Mouse (Mus musculus) G1E (cell line): ENCODE results near the gene Mettl17. TPM values are rescaled to one million over a fixed set of nuclear protein-coding genes. Genes with fewer than 3 reads are reported as not detected.

Experiments used
- ATAC-seq: 2 replicates; pipeline ENCODE4 v1.8.0; 2016; ENCODE audit warnings: mild to moderate bottlenecking; ENCODE audit not compliant: insufficient number of reproducible peaks, poor library complexity, low FRiP score, severe bottlenecking; ENCODE audit errors: extremely low read depth
- DNase-seq: peaks from one replicate; pipeline ENCODE4 v3.0.0; 2012; ENCODE audit warnings: low spot score
- H3K27me3 ChIP-seq: 2 replicates; pipeline ENCODE4 v1.6.1; 2012; ENCODE audit warnings: mild to moderate bottlenecking, low read length, inconsistent platforms; ENCODE audit not compliant: insufficient read depth
- H3K36me3 ChIP-seq: replicated peaks from 2 replicates; pipeline ENCODE3; 2012; ENCODE audit warnings: mild to moderate bottlenecking, inconsistent platforms
- H3K4me1 ChIP-seq: 2 replicates; pipeline ENCODE4 v1.6.1; 2012; ENCODE audit warnings: low read depth, low read length, inconsistent platforms, mixed read lengths; ENCODE audit not compliant: insufficient read depth
- H3K4me3 ChIP-seq: 2 replicates; pipeline ENCODE4 v1.5.1; 2012; ENCODE audit warnings: low read depth, mild to moderate bottlenecking, inconsistent platforms, low read length, moderate library complexity, mixed read lengths
- H3K9me3 ChIP-seq: replicated peaks from 2 replicates; pipeline ENCODE4 v1.6.1; 2012; ENCODE audit warnings: inconsistent platforms
- CTCF ChIP-seq: IDR thresholded peaks from 2 replicates; pipeline ENCODE4 v1.5.1; 2012; ENCODE audit warnings: low read depth, low read length, inconsistent platforms, mixed read lengths
- GATA1 ChIP-seq: IDR thresholded peaks from 2 replicates; pipeline ENCODE4 v1.6.1; 2012; ENCODE audit warnings: borderline replicate concordance, low read length, inconsistent platforms, mixed read lengths
- GATA2 ChIP-seq: IDR thresholded peaks from 2 replicates; pipeline ENCODE4 v1.6.1; 2012; ENCODE audit warnings: low read depth, low read length, inconsistent platforms, borderline replicate concordance
- POLR2AphosphoS5 ChIP-seq: IDR thresholded peaks from 2 replicates; pipeline ENCODE4 v1.6.1; 2012; ENCODE audit warnings: low read depth, low read length, inconsistent platforms; ENCODE audit not compliant: insufficient replicate concordance
- TAL1 ChIP-seq: conservative IDR thresholded peaks from 2 replicates; pipeline ENCODE4 v1.6.1; 2012; ENCODE audit warnings: low read depth, low read length, inconsistent platforms, mixed read lengths
- polyA plus RNA-seq: library from polyadenylated mRNA; stranded (reverse); fragments of >175 nt; gene quantifications from 2 replicates; pipeline ENCODE4 v1.2.3, GENCODE M21; 2012
- total RNA-seq, 2 experiments: library from RNA; stranded (forward) in 1 of 2; stranded (reverse) in 1 of 2; fragments of 200-1000 nt in 1 of 2; fragments of >200 nt in 1 of 2; fragmentation: Nextera tagmentation in 1 of 2; gene quantifications; 2 replicates each; pipeline ENCODE4 v1.2.3; 2014 to 2017

The Mettl17 gene
- total and polyA plus RNA-seq, 3 experiments: 19.5 to 36.9 (median 23.2) TPM

GRCm38 (mm10) chr14:51915030-51915429, 30.4 kb downstream of the Mettl17 start:
- TF ChIP-seq CTCF (no peak), GATA2 (no peak), TAL1 (no peak), GATA1 (no peak), POLR2AphosphoS5 (no peak)
- ATAC-seq (no peak), DNase-seq (no peak)
- no peaks in the 10 kb centered on the region for H3K36me3 ChIP-seq
- no peaks in the 10 kb centered on the region for H3K9me3 ChIP-seq
- peaks cover 32% of the 10 kb centered on the region for H3K27me3 ChIP-seq
- no peaks in the 10 kb centered on the region; the same call in 1 of the 2 replicates for H3K4me1 ChIP-seq
- no peak overlapping the region for H3K4me3 ChIP-seq

GRCm38 (mm10) chr14:51916539-51916938, 31.9 kb downstream of the Mettl17 start:
- TF ChIP-seq CTCF: no peak
- no peak for TF ChIP-seq TAL1
- no peak for TF ChIP-seq POLR2AphosphoS5
- TF ChIP-seq GATA1: no peak
- TF ChIP-seq GATA2: no peak
- H3K4me3 ChIP-seq: no peak overlapping the region
- ATAC-seq: no peak
- H3K27me3 ChIP-seq: peaks cover 27% of the 10 kb centered on the region; the same call in 1 of the 2 replicates
- H3K4me1 ChIP-seq: no peaks in the 10 kb centered on the region; the same call in 1 of the 2 replicates
- no peak for DNase-seq
- no peaks in the 10 kb centered on the region for H3K9me3 ChIP-seq
- no peaks in the 10 kb centered on the region for H3K36me3 ChIP-seq

- H3K27me3 ChIP-seq: peaks cover 22% of the 10 kb centered on the region; the same call in 1 of the 2 replicates
- ATAC-seq: no peak
- no peak for TF ChIP-seq CTCF
- TF ChIP-seq TAL1: no peak
- no peak for TF ChIP-seq GATA2
- TF ChIP-seq GATA1: no peak
- no peak for TF ChIP-seq POLR2AphosphoS5
These were observed 33.5 kb downstream of the Mettl17 start, which contains the start of gene Tppp2 for GRCm38 (mm10) chr14:51918125-51918524. Tppp2 (plus strand) TSS chr14:51918425.

GRCm38 (mm10) chr14:51918966-51919365, 34.3 kb downstream of the Mettl17 start:
- no peaks in the 10 kb centered on the region for H3K36me3 ChIP-seq
- H3K4me1 ChIP-seq: no peaks in the 10 kb centered on the region
- H3K4me3 ChIP-seq: no peak overlapping the region
- peaks cover 13% of the 10 kb centered on the region; the same call in 1 of the 2 replicates for H3K27me3 ChIP-seq
- DNase-seq (no peak), ATAC-seq (no peak)
- no peak for TF ChIP-seq POLR2AphosphoS5
- no peak for TF ChIP-seq GATA1
- TF ChIP-seq CTCF: no peak
- TF ChIP-seq GATA2: no peak
- TF ChIP-seq TAL1: no peak
- H3K9me3 ChIP-seq: no peaks in the 10 kb centered on the region

More at GRCm38 (mm10) chr14:51918125-51918524, 33.5 kb downstream of the Mettl17 start, which contains the start of gene Tppp2:
- H3K9me3 ChIP-seq: no peaks in the 10 kb centered on the region
- H3K4me1 ChIP-seq: no peaks in the 10 kb centered on the region; the same call in 1 of the 2 replicates
- H3K4me3 ChIP-seq: no peak within 1 kb of the TSS
- no peak for DNase-seq
- no peaks in the 10 kb centered on the region for H3K36me3 ChIP-seq

DNA sequence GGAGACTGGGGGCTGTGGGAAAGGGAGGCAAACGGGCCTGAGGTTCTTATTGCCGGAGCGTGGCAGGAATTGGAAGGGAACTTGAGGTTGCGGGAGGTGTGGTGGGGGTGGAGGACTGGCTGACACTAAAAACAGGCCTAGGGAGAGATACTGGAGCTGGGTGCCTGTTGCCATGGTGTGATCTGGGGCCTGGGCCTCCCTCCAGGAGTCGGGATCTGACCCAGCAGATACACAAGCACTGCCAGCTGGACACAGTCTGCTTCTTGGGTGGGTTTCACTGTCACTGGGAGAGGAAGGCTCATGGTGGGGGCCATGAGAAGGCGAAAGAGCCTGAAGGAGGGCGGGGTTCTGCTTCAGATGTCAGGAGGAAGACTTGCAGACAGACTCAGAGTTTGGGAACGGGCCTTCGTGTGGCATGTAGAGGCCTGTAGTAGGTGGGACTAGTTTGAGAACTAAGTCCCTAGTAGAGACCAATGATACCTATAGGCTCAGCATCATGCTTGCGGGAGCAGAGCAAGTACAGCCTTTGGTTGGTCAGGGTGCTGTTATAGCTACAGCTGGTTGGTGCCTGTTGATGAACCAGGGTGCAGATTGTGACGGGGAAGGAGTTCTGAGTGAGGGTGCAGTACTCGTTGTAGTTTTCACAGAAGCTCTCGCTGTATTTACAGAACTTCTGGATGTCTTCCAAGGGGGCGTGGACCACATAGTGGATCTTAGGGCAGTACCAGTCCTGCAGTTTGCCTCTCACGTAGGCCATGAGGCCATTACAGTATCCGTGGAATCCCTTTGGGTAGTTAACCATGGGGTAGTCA, 37.3 kb downstream of the Mettl17 start:
- H3K27me3 ChIP-seq: peaks cover 7% of the 10 kb centered on the region; the same call in 1 of the 2 replicates
- no peaks in the 10 kb centered on the region for H3K36me3 ChIP-seq
- no peaks in the 10 kb centered on the region for H3K9me3 ChIP-seq
- no peak overlapping the region for H3K4me3 ChIP-seq
- no peaks in the 10 kb centered on the region for H3K4me1 ChIP-seq
- TF ChIP-seq TAL1 (no peak), GATA2 (no peak), POLR2AphosphoS5 (no peak)
- ATAC-seq (no peak), DNase-seq (no peak)

GRCm38 (mm10) chr14:51922571-51922865, 37.9 kb downstream of the Mettl17 start, which contains the start of gene Rnase13:
Rnase13 (minus strand) TSS chr14:51922773.
- no peak for ATAC-seq
- H3K4me1 ChIP-seq: no peaks in the 10 kb centered on the region
- H3K9me3 ChIP-seq: no peaks in the 10 kb centered on the region
- no peaks in the 10 kb centered on the region for H3K36me3 ChIP-seq
- H3K4me3 ChIP-seq: no peak within 1 kb of the TSS
- no peak for DNase-seq
- peaks cover 7% of the 10 kb centered on the region; the same call in 1 of the 2 replicates for H3K27me3 ChIP-seq
- TF ChIP-seq POLR2AphosphoS5 (no peak), GATA2 (no peak), GATA1 (no peak), TAL1 (no peak), CTCF (no peak)
